Mouse (Mus musculus) myocyte (in vitro differentiated cells): ENCODE results near the gene Plod1. TPM values are rescaled to one million over a fixed set of nuclear protein-coding genes. Genes with fewer than 3 reads are reported as not detected.
A peak's percentile ranks its signal among the peaks of the same experiment; 100 is the strongest.

Experiments used
- H3K27me3 ChIP-seq: one replicate; pipeline ENCODE4 v1.6.1; 2011; ENCODE audit not compliant: control insufficient read depth, insufficient read depth, insufficient read length
- H3K36me3 ChIP-seq: one replicate; pipeline ENCODE4 v1.6.1; 2011; ENCODE audit not compliant: control insufficient read depth, insufficient read depth
- H3K4me2 ChIP-seq: one replicate; pipeline ENCODE4 v1.6.1; 2011; ENCODE audit warnings: low read depth, control low read depth
- H3K4me3 ChIP-seq: one replicate; pipeline ENCODE4 v1.5.1; 2011; ENCODE audit warnings: mild to moderate bottlenecking, control low read depth, moderate library complexity
- H3K79me2 ChIP-seq: one replicate; pipeline ENCODE4 v1.6.1; 2011; ENCODE audit not compliant: control insufficient read depth, insufficient read depth
- H3ac ChIP-seq: one replicate; pipeline ENCODE4 v1.6.1; 2011; ENCODE audit not compliant: control insufficient read depth, insufficient read length
- CEBPB ChIP-seq: IDR thresholded peaks from 2 replicates; pipeline ENCODE4 v1.6.1; 2011; ENCODE audit warnings: mild to moderate bottlenecking, moderate library complexity; ENCODE audit not compliant: poor library complexity, insufficient read depth, severe bottlenecking
- E2F4 ChIP-seq: IDR thresholded peaks from one replicate; pipeline ENCODE4 v1.6.1; 2011; ENCODE audit warnings: mild to moderate bottlenecking, control low read depth, moderate library complexity; ENCODE audit not compliant: insufficient read depth
- MAX ChIP-seq: IDR thresholded peaks from one replicate; pipeline ENCODE4 v1.6.1; 2011; ENCODE audit warnings: low read depth, mild to moderate bottlenecking, control low read depth
- MYOD1 ChIP-seq, 3 experiments: IDR thresholded peaks; one replicate each; pipeline ENCODE4 v1.6.1; 2011; ENCODE audit warnings: control low read depth in 2 of 3, low read depth in 2 of 3, mild to moderate bottlenecking in 2 of 3, moderate library complexity in 1 of 3; ENCODE audit not compliant: insufficient read length in 2 of 3, control insufficient read depth in 1 of 3
- MYOG ChIP-seq, 3 experiments: IDR thresholded peaks; one replicate each; pipeline ENCODE4 v1.6.1; 2011; ENCODE audit warnings: control low read depth in 2 of 3, low read depth in 2 of 3, mild to moderate bottlenecking in 2 of 3; ENCODE audit not compliant: insufficient read length in 2 of 3, control insufficient read depth in 1 of 3, insufficient read depth in 1 of 3
- POLR2A ChIP-seq: IDR thresholded peaks from one replicate; pipeline ENCODE4 v1.6.1; 2011; ENCODE audit warnings: low read depth, mild to moderate bottlenecking, control low read depth, moderate library complexity; ENCODE audit not compliant: insufficient read length
- POLR2AphosphoS2 ChIP-seq: IDR thresholded peaks from one replicate; pipeline ENCODE4 v1.6.1; 2011; ENCODE audit warnings: low read depth, control low read depth; ENCODE audit not compliant: insufficient read length
- REST ChIP-seq: IDR thresholded peaks from one replicate; pipeline ENCODE4 v1.6.1; 2011; ENCODE audit warnings: mild to moderate bottlenecking, control low read depth, moderate library complexity; ENCODE audit not compliant: insufficient read depth, insufficient read length
- SRF ChIP-seq: IDR thresholded peaks from one replicate; pipeline ENCODE4 v1.6.1; 2011; ENCODE audit warnings: low read depth; ENCODE audit not compliant: control insufficient read depth, insufficient read length
- TCF12 ChIP-seq: IDR thresholded peaks from one replicate; pipeline ENCODE4 v1.6.1; 2011; ENCODE audit warnings: mild to moderate bottlenecking, control low read depth; ENCODE audit not compliant: poor library complexity, insufficient read depth, severe bottlenecking
- TCF3 ChIP-seq: IDR thresholded peaks from one replicate; pipeline ENCODE4 v1.6.1; 2011; ENCODE audit warnings: low read depth, control low read depth; ENCODE audit not compliant: insufficient read length
- USF1 ChIP-seq: IDR thresholded peaks from one replicate; pipeline ENCODE4 v1.6.1; 2011; ENCODE audit warnings: low read depth, mild to moderate bottlenecking, control low read depth, moderate library complexity
- polyA plus RNA-seq: library from polyadenylated mRNA; unstranded; fragments of >200 nt; fragmentation: generic; extraction: Trizol; gene quantifications from one replicate; pipeline ENCODE4 v1.2.1, GENCODE M21; 2012; ENCODE audit warnings: missing spikeins

Plod1 gene
- polyA plus RNA-seq, 1 experiment, result 77.2 TPM

- H3K4me3 ChIP-seq, result no peak overlapping the region
- no peaks in the 10 kb centered on the region for H3K79me2 ChIP-seq
- H3K4me2 ChIP-seq, result no peak overlapping the region
- peaks cover 37% of the 10 kb centered on the region for H3K36me3 ChIP-seq
- TF ChIP-seq MYOG (IDR thresholded peaks at IDR 0.05; ENCODE audit: control insufficient read depth in 1 of 3, insufficient read depth in 1 of 3, insufficient read length in 2 of 3, low read depth in 2 of 3) (peak in 2 of 3 experiments; percentile 51 to 65), POLR2AphosphoS2 (no peak), MYOD1 (IDR thresholded peaks at IDR 0.05; ENCODE audit: control insufficient read depth in 1 of 3, insufficient read length in 2 of 3, low read depth in 2 of 3) (peak in 2 of 3 experiments; percentile 41 to 51), E2F4 (no peak), USF1 (no peak), REST (no peak)
- no peaks in the 10 kb centered on the region for H3K27me3 ChIP-seq
- H3ac ChIP-seq, result no peak overlapping the region
These were observed 56.7 kb downstream of the Plod1 start for GRCm38 (mm10) chr4:147879865-147880264.

GRCm38 (mm10) chr4:147879456-147879855 is 57.1 kb downstream of the Plod1 start:
- TF ChIP-seq MYOD1 (IDR thresholded peaks at IDR 0.05; ENCODE audit: control insufficient read depth in 1 of 3, insufficient read length in 2 of 3, low read depth in 2 of 3), result no peak
- TF ChIP-seq E2F4, result no peak
- TF ChIP-seq SRF, result no peak
- no peak for TF ChIP-seq MAX
- TF ChIP-seq REST, result no peak
- no peak for TF ChIP-seq MYOG (IDR thresholded peaks at IDR 0.05; ENCODE audit: control insufficient read depth in 1 of 3, insufficient read depth in 1 of 3, insufficient read length in 2 of 3, low read depth in 2 of 3)
- no peak for TF ChIP-seq POLR2A
- no peak for TF ChIP-seq USF1
- no peak for TF ChIP-seq TCF12
- TF ChIP-seq CEBPB, result no peak
- no peak for TF ChIP-seq POLR2AphosphoS2
- TF ChIP-seq TCF3, result no peak
- Histone ChIP-seq H3K4me3 (no peak overlapping the region), H3K79me2 (no peaks in the 10 kb centered on the region), H3K27me3 (no peaks in the 10 kb centered on the region), H3ac (no peak overlapping the region), H3K36me3 (peaks cover 37% of the 10 kb centered on the region), H3K4me2 (no peak overlapping the region)

- no peaks in the 10 kb centered on the region for H3K79me2 ChIP-seq
- H3ac ChIP-seq, result no peak overlapping the region
- H3K4me3 ChIP-seq, result no peak overlapping the region
- TF ChIP-seq E2F4, result no peak
- TF ChIP-seq TCF12, result no peak
- no peak for TF ChIP-seq SRF
- peaks cover 38% of the 10 kb centered on the region for H3K36me3 ChIP-seq
- no peaks in the 10 kb centered on the region for H3K27me3 ChIP-seq
- no peak overlapping the region for H3K4me2 ChIP-seq
These were observed 58.0 kb downstream of the Plod1 start for GRCm38 (mm10) chr4:147878537-147878936.

GRCm38 (mm10) chr4:147875852-147876575 is 60.6 kb downstream of the Plod1 start:
- H3ac ChIP-seq, result no peak overlapping the region
- H3K27me3 ChIP-seq, result no peaks in the 10 kb centered on the region
- H3K36me3 ChIP-seq, result peaks cover 48% of the 10 kb centered on the region
- no peaks in the 10 kb centered on the region for H3K79me2 ChIP-seq
- TF ChIP-seq MYOG (IDR thresholded peaks at IDR 0.05; ENCODE audit: control insufficient read depth in 1 of 3, insufficient read depth in 1 of 3, insufficient read length in 2 of 3, low read depth in 2 of 3) (no peak), POLR2AphosphoS2 (no peak), SRF (no peak), POLR2A (no peak), REST (no peak), TCF12 (no peak), CEBPB (no peak), MYOD1 (IDR thresholded peaks at IDR 0.05; ENCODE audit: control insufficient read depth in 1 of 3, insufficient read length in 2 of 3, low read depth in 2 of 3) (no peak), MAX (no peak), TCF3 (no peak), USF1 (no peak), E2F4 (no peak)
- no peak overlapping the region for H3K4me3 ChIP-seq
- no peak overlapping the region for H3K4me2 ChIP-seq

GRCm38 (mm10) chr4:147869238-147869637 is 67.3 kb downstream of the Plod1 start:
- TF ChIP-seq MAX, result no peak
- TF ChIP-seq POLR2A, result no peak
- TF ChIP-seq CEBPB, result no peak
- TF ChIP-seq E2F4, result no peak
- TF ChIP-seq POLR2AphosphoS2, result no peak
- TF ChIP-seq TCF3, result no peak
- TF ChIP-seq REST, result no peak
- TF ChIP-seq USF1, result no peak
- no peak for TF ChIP-seq MYOD1 (IDR thresholded peaks at IDR 0.05; ENCODE audit: control insufficient read depth in 1 of 3, insufficient read length in 2 of 3, low read depth in 2 of 3)
- Histone ChIP-seq H3K79me2 (peaks cover 22% of the 10 kb centered on the region), H3ac (peak overlapping the region; percentile 30), H3K36me3 (peaks cover 24% of the 10 kb centered on the region), H3K27me3 (no peaks in the 10 kb centered on the region), H3K4me2 (peak overlapping the region; percentile 88), H3K4me3 (peak overlapping the region; percentile 78)
